Mouse (Mus musculus): Measurements from ENCODE around the gene Ccdc189.

Ccdc189 gene

GRCm38 (mm10) chr7:127592575-127592974 is 4.2 kb upstream of the Ccdc189 start:
- no peak for DNase-seq (ENCODE audit: low read depth, low spot score)

GRCm38 (mm10) chr7:127591108-127591507 is 2.7 kb upstream of the Ccdc189 start:
- no peak for DNase-seq (ENCODE audit: low read depth, low spot score)

- no peak for DNase-seq (ENCODE audit: low read depth, low spot score)
These were observed 1.2 kb upstream of the Ccdc189 start for GRCm38 (mm10) chr7:127589637-127590036.

GRCm38 (mm10) chr7:127588901-127589300 is 506 bp upstream of the Ccdc189 start:
- DNase-seq (ENCODE audit: low read depth, low spot score): no peak

- DNase-seq (ENCODE audit: low read depth, low spot score): no peak
These were observed 1.2 kb downstream of the Ccdc189 start for GRCm38 (mm10) chr7:127587196-127587595.

GRCm38 (mm10) chr7:127586149-127586548 is 2.2 kb downstream of the Ccdc189 start:
- DNase-seq (ENCODE audit: low read depth, low spot score): no peak

- no peak for DNase-seq (ENCODE audit: low read depth, low spot score)
These were observed 3.4 kb downstream of the Ccdc189 start for GRCm38 (mm10) chr7:127585031-127585430.

- DNase-seq (ENCODE audit: low read depth, low spot score): no peak
These were observed 5.1 kb downstream of the Ccdc189 start for GRCm38 (mm10) chr7:127583260-127583659.

GRCm38 (mm10) chr7:127574115-127574514 is 14.3 kb downstream of the Ccdc189 start:
- no peak for DNase-seq (ENCODE audit: low read depth, low spot score)

GRCm38 (mm10) chr7:127573503-127574008 is 14.8 kb downstream of the Ccdc189 start:
- no peak for DNase-seq (ENCODE audit: low read depth, low spot score)

- peak; percentile 98 for DNase-seq (ENCODE audit: low read depth, low spot score)
These were observed 15.4 kb downstream of the Ccdc189 start, which contains the start of gene Phkg2 for GRCm38 (mm10) chr7:127572895-127573471. Gene Phkg2, plus strand, starts transcription at chr7:127573340.

GRCm38 (mm10) chr7:127564381-127565150 is 23.8 kb downstream of the Ccdc189 start:
- DNase-seq (ENCODE audit: low read depth, low spot score): no peak

GRCm38 (mm10) chr7:127561340-127561858 is 27.0 kb downstream of the Ccdc189 start, which contains the start of gene Tmem265:
Gene Tmem265, plus strand, starts transcription at chr7:127561390.
- no peak for DNase-seq (ENCODE audit: low read depth, low spot score)

- DNase-seq (ENCODE audit: low read depth, low spot score): no peak
These were observed 27.8 kb downstream of the Ccdc189 start for GRCm38 (mm10) chr7:127560580-127560979.

- DNase-seq (ENCODE audit: low read depth, low spot score): no peak
These were observed 36.8 kb downstream of the Ccdc189 start for GRCm38 (mm10) chr7:127551558-127551957.

- DNase-seq (ENCODE audit: low read depth, low spot score): no peak
These were observed 39.1 kb downstream of the Ccdc189 start for GRCm38 (mm10) chr7:127549116-127549835.

- DNase-seq (ENCODE audit: low read depth, low spot score): no peak
These were observed 46.7 kb downstream of the Ccdc189 start for GRCm38 (mm10) chr7:127541671-127542070.
